Mouse (Mus musculus): ENCODE results near the gene Snap23.
"Not testable (repeated sequence)": the region's sequence is repeated elsewhere in the genome, so short reads cannot be mapped to it uniquely, and the experiment has no call there.

Gene Snap23

GRCm38 (mm10) chr2:120566886-120567797 lies at the start of gene Snap23:
TSS of gene Snap23 (plus strand) at chr2:120567671.
- DNase-seq (ENCODE audit: low spot score) = peak; percentile 96

- DNase-seq (ENCODE audit: low spot score) = no peak
Measured at GRCm38 (mm10) chr2:120518547-120519210, 48.8 kb upstream of the Snap23 start.

GRCm38 (mm10) chr2:120526771-120527170 lies 40.7 kb upstream of the Snap23 start:
- no peak for DNase-seq (ENCODE audit: low spot score)

- DNase-seq (ENCODE audit: low spot score) = no peak
Measured at GRCm38 (mm10) chr2:120529531-120529930, 37.9 kb upstream of the Snap23 start.

GRCm38 (mm10) chr2:120531223-120531622 lies 36.2 kb upstream of the Snap23 start:
- DNase-seq (ENCODE audit: low spot score) = no peak

- DNase-seq (ENCODE audit: low spot score) = no peak
Measured at GRCm38 (mm10) chr2:120539333-120539732, 28.1 kb upstream of the Snap23 start.

- peak; percentile 66 for DNase-seq (ENCODE audit: low spot score)
Measured at GRCm38 (mm10) chr2:120539778-120540208, 27.7 kb upstream of the Snap23 start.

GRCm38 (mm10) chr2:120544732-120545131 lies 22.7 kb upstream of the Snap23 start:
- DNase-seq (ENCODE audit: low spot score) = no peak

GRCm38 (mm10) chr2:120556868-120557267 lies 10.6 kb upstream of the Snap23 start:
- no peak for DNase-seq (ENCODE audit: low spot score)

- DNase-seq (ENCODE audit: low spot score) = no peak
Measured at GRCm38 (mm10) chr2:120558813-120559212, 8.7 kb upstream of the Snap23 start.

- no peak for DNase-seq (ENCODE audit: low spot score)
Measured at GRCm38 (mm10) chr2:120561524-120561923, 5.9 kb upstream of the Snap23 start.

- DNase-seq (ENCODE audit: low spot score) = no peak
Measured at GRCm38 (mm10) chr2:120562859-120563234, 4.6 kb upstream of the Snap23 start.

GRCm38 (mm10) chr2:120563235-120563990 lies 4.1 kb upstream of the Snap23 start, which contains the start of gene Zfp106:
TSS of gene Zfp106 (minus strand) at chr2:120563843.
- peak; percentile 74 for DNase-seq (ENCODE audit: low spot score)

GRCm38 (mm10) chr2:120564548-120565188 lies 2.8 kb upstream of the Snap23 start:
- DNase-seq (ENCODE audit: low spot score) = not testable (repeated sequence)

- no peak for DNase-seq (ENCODE audit: low spot score)
Measured at GRCm38 (mm10) chr2:120565363-120565762, 2.1 kb upstream of the Snap23 start.

GRCm38 (mm10) chr2:120567798-120568320 lies 388 bp downstream of the Snap23 start:
- no peak for DNase-seq (ENCODE audit: low spot score)

- no peak for DNase-seq (ENCODE audit: low spot score)
Measured at GRCm38 (mm10) chr2:120571081-120571480, 3.6 kb downstream of the Snap23 start.

GRCm38 (mm10) chr2:120572161-120572560 lies 4.7 kb downstream of the Snap23 start:
- not testable (repeated sequence) for DNase-seq (ENCODE audit: low spot score)

- no peak for DNase-seq (ENCODE audit: low spot score)
Measured at GRCm38 (mm10) chr2:120575121-120575520, 7.7 kb downstream of the Snap23 start.

GRCm38 (mm10) chr2:120575978-120576377 lies 8.5 kb downstream of the Snap23 start:
- DNase-seq (ENCODE audit: low spot score) = no peak

- DNase-seq (ENCODE audit: low spot score) = no peak
Measured at GRCm38 (mm10) chr2:120577799-120578198, 10.3 kb downstream of the Snap23 start.
